Mouse (Mus musculus): ENCODE measurements around the gene Ccdc162.

Gene Ccdc162

DNA sequence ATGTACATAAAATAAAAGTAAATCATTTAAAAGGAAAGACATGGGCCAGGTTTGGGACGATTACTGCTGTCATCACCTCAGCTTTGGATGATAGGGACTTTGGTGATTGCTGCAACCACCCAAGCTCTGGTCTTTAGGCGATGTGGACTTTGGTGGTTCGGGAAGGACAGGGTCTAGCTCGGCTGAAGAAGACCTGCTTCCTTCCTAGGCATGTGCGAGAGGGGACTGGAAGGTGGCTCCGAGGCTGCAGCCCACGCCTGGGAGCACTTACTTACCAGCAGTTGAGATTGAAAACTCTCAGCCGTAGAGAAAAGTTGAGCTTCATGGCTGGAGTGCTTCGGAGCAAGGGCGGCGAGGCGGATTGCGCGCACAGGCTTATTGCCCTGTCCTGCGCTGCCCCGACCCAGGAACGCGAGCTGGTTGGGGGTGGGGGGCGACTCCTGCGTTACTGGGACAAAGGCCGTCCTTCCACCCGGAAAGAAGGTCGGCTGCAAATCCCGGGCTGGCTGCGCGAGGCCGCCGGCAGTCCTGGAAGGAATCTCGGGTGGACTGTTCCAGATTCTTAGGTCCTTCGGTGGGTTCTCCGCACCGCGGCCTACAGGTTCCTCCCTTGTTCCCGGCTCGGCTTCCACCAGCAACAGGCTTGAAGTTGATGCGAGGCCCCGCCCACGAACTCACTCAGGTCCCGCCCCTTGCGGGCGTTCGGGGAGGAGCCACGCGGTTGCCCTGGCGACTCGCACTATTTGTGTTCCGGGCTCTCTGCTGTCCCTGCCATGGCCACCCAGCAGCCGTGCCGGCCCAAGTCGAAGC is 226.5 kb downstream of the Ccdc162 start, which contains the start of the genes Smpd2 and Ppil6:
TSS of gene Smpd2 (minus strand) at position 662 of the 810 bp plus-strand sequence.
TSS of gene Ppil6 (plus strand) at position 732 of the 810 bp plus-strand sequence.
- in situ Hi-C loops (cut with MboI, MseI), result loop anchor here (25.0 kb wide), 1 partner anchor 772 kb away; no protein-coding TSS in a partner anchor

- in situ Hi-C loops (cut with MboI, MseI), result loop anchor here (25.0 kb wide), 1 partner anchor 773 kb away; no protein-coding TSS in a partner anchor
Measured at GRCm38 (mm10) chr10:41489294-41489693, 227.1 kb downstream of the Ccdc162 start.

- in situ Hi-C loops (cut with MboI, MseI), result loop anchor here (25.0 kb wide), 1 partner anchor 773 kb away; no protein-coding TSS in a partner anchor
Measured at GRCm38 (mm10) chr10:41488877-41489276, 227.6 kb downstream of the Ccdc162 start.
